Mouse (Mus musculus) midbrain, embryonic 16.5 days (tissue): Measurements from ENCODE around the gene Usp34. TPM values are rescaled to one million over a fixed set of nuclear protein-coding genes. Genes with fewer than 3 reads are reported as not detected.

ENCODE experiments used
- ATAC-seq: fragments of 200-750 bp; cut with Nextera tagmentation; 2 replicates; pipeline ENCODE4 v1.8.0; 2017; ENCODE audit warnings: moderate TSS enrichment
- H3K27ac ChIP-seq: fragments of 300-500 bp; sonication (generic); 2 replicates; pipeline ENCODE4 v1.5.1; 2014; ENCODE audit warnings: mild to moderate bottlenecking, low read length, mixed read lengths
- H3K27me3 ChIP-seq: fragments of 300-500 bp; sonication (generic); 2 replicates; pipeline ENCODE4 v1.6.1; 2014; ENCODE audit warnings: low read depth, low read length, mixed read lengths; ENCODE audit not compliant: control insufficient read depth, insufficient read depth
- H3K36me3 ChIP-seq: fragments of 300-500 bp; sonication (generic); 2 replicates; pipeline ENCODE4 v1.6.1; 2014; ENCODE audit warnings: mild to moderate bottlenecking, low read length, moderate library complexity, mixed read lengths; ENCODE audit not compliant: control insufficient read depth, insufficient read depth
- H3K4me1 ChIP-seq: fragments of 300-500 bp; sonication (generic); 2 replicates; pipeline ENCODE4 v1.6.1; 2014; ENCODE audit warnings: mild to moderate bottlenecking, low read length, mixed read lengths; ENCODE audit not compliant: control insufficient read depth, insufficient read depth
- H3K4me2 ChIP-seq: fragments of 300-500 bp; sonication (generic); 2 replicates; pipeline ENCODE4 v1.6.1; 2014; ENCODE audit warnings: mild to moderate bottlenecking, low read length, mixed read lengths
- H3K4me3 ChIP-seq: fragments of 300-500 bp; sonication (generic); 2 replicates; pipeline ENCODE4 v1.5.1; 2014; ENCODE audit warnings: low read depth, mild to moderate bottlenecking, low read length, moderate library complexity, mixed read lengths
- H3K9ac ChIP-seq: fragments of 300-500 bp; sonication (generic); 2 replicates; pipeline ENCODE4 v1.6.1; 2014; ENCODE audit warnings: low read depth, low read length, mixed read lengths
- H3K9me3 ChIP-seq: fragments of 300-500 bp; sonication (generic); replicated peaks from 2 replicates; pipeline ENCODE4 v1.6.1; 2014; ENCODE audit warnings: mild to moderate bottlenecking, low read length, mixed read lengths; ENCODE audit not compliant: control insufficient read depth, poor library complexity, severe bottlenecking
- whole genome bisulfite sequencing: fragments of 180-500 bp; shearing (Covaris S2); extraction: QIAGEN DNeasy Blood & Tissue Kit; methylation state at CpG from one replicate; pipeline ENCODE4 v1.1.7; 2014; 5-methylcytosine and 5-hydroxymethylcytosine counted together
- polyA plus RNA-seq: library from polyadenylated mRNA; unstranded; fragments of >200 nt; fragmentation: Nextera tagmentation; extraction: Ambion mirVana; gene quantifications from 2 replicates; pipeline ENCODE4 v1.2.1, GENCODE M21; 2015

Usp34 gene
- polyA plus RNA-seq, result 32.3 and 35.1 TPM in 2 replicates

GRCm38 (mm10) chr11:23306764-23307565 lies at the start of gene Usp34:
Usp34 (plus strand) TSS chr11:23306895.
- under 1% methylated on average over 46 of the region's 80 CpGs for WGBS
- Histone ChIP-seq H3K4me3 (peak within 1 kb of the TSS; percentile 95), H3K27me3 (no peaks in the 10 kb centered on the region), H3K9me3 (no peaks in the 10 kb centered on the region), H3K36me3 (no peaks in the 10 kb centered on the region), H3K4me2 (peak within 1 kb of the TSS; percentile 65), H3K9ac (peak within 1 kb of the TSS; percentile 92), H3K27ac (peak within 1 kb of the TSS; percentile 99), H3K4me1 (peaks cover 20% of the 10 kb centered on the region)
- ATAC-seq, result peak; percentile 68

GRCm38 (mm10) chr11:23259073-23259472 lies 47.6 kb upstream of the Usp34 start:
- H3K4me2 ChIP-seq, result no peak overlapping the region
- no peaks in the 10 kb centered on the region for H3K27me3 ChIP-seq
- H3K4me3 ChIP-seq, result no peak overlapping the region
- H3K4me1 ChIP-seq, result peaks cover 20% of the 10 kb centered on the region
- ATAC-seq, result no peak
- no peak overlapping the region for H3K9ac ChIP-seq
- WGBS, result 91% methylated on average over 4 of the region's 4 CpGs
- no peaks in the 10 kb centered on the region for H3K9me3 ChIP-seq
- H3K36me3 ChIP-seq, result peaks cover 9% of the 10 kb centered on the region
- no peak overlapping the region for H3K27ac ChIP-seq

GRCm38 (mm10) chr11:23259481-23259880 lies 47.2 kb upstream of the Usp34 start:
- H3K4me3 ChIP-seq, result no peak overlapping the region
- 75% methylated on average over 1 of the region's 1 CpGs for WGBS
- H3K9me3 ChIP-seq, result no peaks in the 10 kb centered on the region
- no peak overlapping the region for H3K9ac ChIP-seq
- H3K4me1 ChIP-seq, result peaks cover 20% of the 10 kb centered on the region
- ATAC-seq, result no peak
- H3K27ac ChIP-seq, result no peak overlapping the region
- peaks cover 11% of the 10 kb centered on the region for H3K36me3 ChIP-seq
- H3K27me3 ChIP-seq, result no peaks in the 10 kb centered on the region
- no peak overlapping the region for H3K4me2 ChIP-seq

- no peak for ATAC-seq
- 100% methylated on average over 1 of the region's 1 CpGs for WGBS
Measured at GRCm38 (mm10) chr11:23260186-23260585, 46.5 kb upstream of the Usp34 start.

GRCm38 (mm10) chr11:23261490-23261889 lies 45.2 kb upstream of the Usp34 start:
- WGBS, result 78% methylated on average over 3 of the region's 3 CpGs
- ATAC-seq, result no peak
- Histone ChIP-seq H3K4me3 (no peak overlapping the region), H3K4me2 (no peak overlapping the region), H3K36me3 (peaks cover 11% of the 10 kb centered on the region), H3K9ac (no peak overlapping the region), H3K27ac (no peak overlapping the region), H3K9me3 (no peaks in the 10 kb centered on the region), H3K4me1 (peaks cover 20% of the 10 kb centered on the region), H3K27me3 (no peaks in the 10 kb centered on the region)

More at GRCm38 (mm10) chr11:23260186-23260585, 46.5 kb upstream of the Usp34 start:
- H3K4me1 ChIP-seq, result peaks cover 20% of the 10 kb centered on the region
- H3K27me3 ChIP-seq, result no peaks in the 10 kb centered on the region
- no peak overlapping the region for H3K4me3 ChIP-seq
- H3K4me2 ChIP-seq, result no peak overlapping the region
- no peaks in the 10 kb centered on the region for H3K9me3 ChIP-seq
- H3K27ac ChIP-seq, result no peak overlapping the region
- no peak overlapping the region for H3K9ac ChIP-seq
- peaks cover 11% of the 10 kb centered on the region for H3K36me3 ChIP-seq

- H3K4me1 ChIP-seq, result no peaks in the 10 kb centered on the region
- H3K36me3 ChIP-seq, result peaks cover 13% of the 10 kb centered on the region
- no peaks in the 10 kb centered on the region for H3K9me3 ChIP-seq
- no peak overlapping the region for H3K4me2 ChIP-seq
- H3K4me3 ChIP-seq, result no peak overlapping the region
- H3K27ac ChIP-seq, result no peak overlapping the region
- no peak for ATAC-seq
- no peak overlapping the region for H3K9ac ChIP-seq
- no peaks in the 10 kb centered on the region for H3K27me3 ChIP-seq
Measured at GRCm38 (mm10) chr11:23264949-23265348, 41.7 kb upstream of the Usp34 start.

- ATAC-seq, result peak; percentile 66; the same call in 1 of the 2 replicates
- Histone ChIP-seq H3K9ac (no peak overlapping the region), H3K9me3 (no peaks in the 10 kb centered on the region), H3K36me3 (peaks cover 16% of the 10 kb centered on the region), H3K27me3 (no peaks in the 10 kb centered on the region), H3K4me3 (no peak overlapping the region), H3K4me2 (no peak overlapping the region), H3K27ac (no peak overlapping the region), H3K4me1 (no peaks in the 10 kb centered on the region)
- WGBS, result 72% methylated on average over 4 of the region's 4 CpGs
Measured at GRCm38 (mm10) chr11:23271770-23272724, 34.6 kb upstream of the Usp34 start.

- ATAC-seq, result no peak
- WGBS, result 87% methylated on average over 3 of the region's 3 CpGs
Measured at GRCm38 (mm10) chr11:23275780-23276179, 30.9 kb upstream of the Usp34 start.

More at GRCm38 (mm10) chr11:23275780-23276179, 30.9 kb upstream of the Usp34 start:
- H3K4me2 ChIP-seq, result no peak overlapping the region
- no peak overlapping the region for H3K4me3 ChIP-seq
- H3K27me3 ChIP-seq, result no peaks in the 10 kb centered on the region
- H3K9me3 ChIP-seq, result no peaks in the 10 kb centered on the region
- H3K27ac ChIP-seq, result no peak overlapping the region
- H3K4me1 ChIP-seq, result no peaks in the 10 kb centered on the region
- H3K36me3 ChIP-seq, result peaks cover 17% of the 10 kb centered on the region
- no peak overlapping the region for H3K9ac ChIP-seq
